Mouse (Mus musculus): ENCODE measurements at regions not wholly inside any gene's neighbourhood (a gene's known extent, or its start where the extent isn't known, plus 50 kb on each side); places are given as distances from the start of the nearest gene placed in this dataset.

- TF ChIP-seq POLR2A (IDR thresholded peaks at IDR 0.05; ENCODE audit: extremely low read depth, insufficient read depth, low read length) (no peak), CTCF (IDR thresholded peaks at IDR 0.05; ENCODE audit: low read depth, low read length) (no peak)
Observed at GRCm38 (mm10) chr2:133027038-133027437, 81.3 kb upstream of the Fermt1 start.
